Mouse (Mus musculus) lung, postnatal 0 days (tissue): ENCODE results near the gene Olfr457. TPM values are rescaled to one million over a fixed set of nuclear protein-coding genes. Genes with fewer than 3 reads are reported as not detected.
"Not testable (repeated sequence)": the region's sequence is repeated elsewhere in the genome, so short reads cannot be mapped to it uniquely, and the experiment has no call there.

Experiments
- ATAC-seq: fragments of 200-750 bp; cut with Nextera tagmentation; 2 replicates; pipeline ENCODE4 v1.8.0; 2017; ENCODE audit warnings: moderate library complexity
- DNase-seq: peaks from one replicate; pipeline ENCODE4 v3.0.0-alpha.2; 2016; ENCODE audit warnings: low spot score
- H3K27ac ChIP-seq: fragments of 300-500 bp; sonication (generic); 2 replicates; pipeline ENCODE4 v1.5.1; 2014; ENCODE audit warnings: antibody characterized with exemption, mild to moderate bottlenecking, low read length, mixed read lengths
- H3K27me3 ChIP-seq: fragments of 300-500 bp; sonication (generic); replicated peaks from 2 replicates; pipeline ENCODE4 v1.6.1; 2014; ENCODE audit warnings: low read length, mixed read lengths; ENCODE audit not compliant: insufficient read depth
- H3K36me3 ChIP-seq: fragments of 300-500 bp; sonication (generic); 2 replicates; pipeline ENCODE4 v1.6.1; 2014; ENCODE audit warnings: low read length, mixed read lengths; ENCODE audit not compliant: insufficient read depth
- H3K4me1 ChIP-seq: fragments of 300-500 bp; sonication (generic); 2 replicates; pipeline ENCODE4 v1.6.1; 2014; ENCODE audit warnings: antibody characterized with exemption, low read depth, low read length, mixed read lengths; ENCODE audit not compliant: insufficient read depth
- H3K4me2 ChIP-seq: fragments of 300-500 bp; sonication (generic); replicated peaks from 2 replicates; pipeline ENCODE4 v1.6.1; 2014; ENCODE audit warnings: low read depth, mild to moderate bottlenecking, low read length, moderate library complexity, mixed read lengths
- H3K4me3 ChIP-seq: fragments of 300-500 bp; sonication (generic); 2 replicates; pipeline ENCODE4 v1.5.1; 2014; ENCODE audit warnings: low read depth, low read length
- H3K9ac ChIP-seq: fragments of 300-500 bp; sonication (generic); replicated peaks from 2 replicates; pipeline ENCODE4 v1.6.1; 2014; ENCODE audit warnings: low read depth, mild to moderate bottlenecking
- H3K9me3 ChIP-seq: fragments of 300-500 bp; sonication (generic); 2 replicates; pipeline ENCODE4 v1.6.1; 2016; ENCODE audit warnings: low read length, mixed read lengths
- CTCF ChIP-seq: IDR thresholded peaks from 2 replicates; pipeline ENCODE4 v1.5.1; 2016; ENCODE audit warnings: antibody characterized with exemption, mild to moderate bottlenecking
- EP300 ChIP-seq: IDR thresholded peaks from 2 replicates; pipeline ENCODE4 v1.6.1; 2016; ENCODE audit warnings: antibody characterized with exemption, mild to moderate bottlenecking, control low read depth
- WGBS: fragments of 180-500 bp; shearing (Covaris S2); extraction: QIAGEN DNeasy Blood & Tissue Kit; methylation state at CpG from one replicate; pipeline ENCODE4 v1.1.7; 2014; 5-methylcytosine and 5-hydroxymethylcytosine counted together
- polyA plus RNA-seq: library from polyadenylated mRNA; unstranded; fragments of >200 nt; fragmentation: Nextera tagmentation; extraction: Ambion mirVana; gene quantifications from 2 replicates; pipeline ENCODE4 v1.2.1, GENCODE M21; 2015

Gene Olfr457
- 0.06 TPM in 2 replicates for polyA plus RNA-seq

GRCm38 (mm10) chr6:42476235-42476634 is at the start of gene Olfr457:
Olfr457 (minus strand) TSS chr6:42476335.
- no peak within 1 kb of the TSS for H3K27ac ChIP-seq
- H3K9ac ChIP-seq = no peak within 1 kb of the TSS
- no peak for DNase-seq
- TF ChIP-seq CTCF (no peak), EP300 (no peak)
- H3K4me1 ChIP-seq = no peaks in the 10 kb centered on the region
- H3K27me3 ChIP-seq = no peaks in the 10 kb centered on the region
- H3K9me3 ChIP-seq = no peaks in the 10 kb centered on the region
- no peak within 1 kb of the TSS for H3K4me3 ChIP-seq
- no peak within 1 kb of the TSS for H3K4me2 ChIP-seq
- H3K36me3 ChIP-seq = no peaks in the 10 kb centered on the region
- WGBS = 61% methylated on average over 1 of the region's 1 CpGs
- ATAC-seq = no peak

- Histone ChIP-seq H3K27ac (no peak overlapping the region), H3K9ac (no peak overlapping the region), H3K27me3 (no peaks in the 10 kb centered on the region), H3K9me3 (no peaks in the 10 kb centered on the region), H3K4me3 (no peak overlapping the region), H3K4me1 (no peaks in the 10 kb centered on the region), H3K4me2 (no peak overlapping the region), H3K36me3 (no peaks in the 10 kb centered on the region)
- TF ChIP-seq CTCF (no peak), EP300 (no peak)
- ATAC-seq (no peak), DNase-seq (peak; percentile 9)
- 45% methylated on average over 1 of the region's 1 CpGs for WGBS
These were observed 37.3 kb upstream of the Olfr457 start for GRCm38 (mm10) chr6:42513461-42513860.

DNA sequence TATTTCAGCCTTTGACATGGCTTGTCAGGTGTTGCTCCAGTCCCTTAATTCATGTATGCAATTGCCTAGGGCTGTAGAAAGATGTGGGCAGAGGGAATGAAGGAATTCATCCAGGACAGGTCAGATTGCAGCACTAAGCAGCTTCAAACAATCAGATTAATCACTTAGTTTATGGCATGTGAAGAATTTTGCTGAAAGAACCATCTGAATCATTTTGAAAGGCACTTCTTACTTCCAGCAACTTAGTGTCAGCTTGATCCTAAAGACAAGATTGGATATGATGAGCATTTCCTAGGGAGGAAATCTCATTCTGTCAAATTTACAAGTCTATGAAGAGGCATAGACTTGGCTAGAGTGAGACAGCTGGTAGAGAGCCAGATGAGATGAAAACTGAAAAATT is 33.2 kb upstream of the Olfr457 start:
- DNase-seq (peak; percentile 30), ATAC-seq (no peak)
- H3K4me3 ChIP-seq = no peak overlapping the region
- no peak overlapping the region for H3K27ac ChIP-seq
- no peak overlapping the region for H3K9ac ChIP-seq
- no peaks in the 10 kb centered on the region for H3K9me3 ChIP-seq
- no peak overlapping the region for H3K4me2 ChIP-seq
- TF ChIP-seq CTCF = no peak
- no peak for TF ChIP-seq EP300
- no peaks in the 10 kb centered on the region for H3K36me3 ChIP-seq
- H3K27me3 ChIP-seq = no peaks in the 10 kb centered on the region
- no peaks in the 10 kb centered on the region for H3K4me1 ChIP-seq

DNA sequence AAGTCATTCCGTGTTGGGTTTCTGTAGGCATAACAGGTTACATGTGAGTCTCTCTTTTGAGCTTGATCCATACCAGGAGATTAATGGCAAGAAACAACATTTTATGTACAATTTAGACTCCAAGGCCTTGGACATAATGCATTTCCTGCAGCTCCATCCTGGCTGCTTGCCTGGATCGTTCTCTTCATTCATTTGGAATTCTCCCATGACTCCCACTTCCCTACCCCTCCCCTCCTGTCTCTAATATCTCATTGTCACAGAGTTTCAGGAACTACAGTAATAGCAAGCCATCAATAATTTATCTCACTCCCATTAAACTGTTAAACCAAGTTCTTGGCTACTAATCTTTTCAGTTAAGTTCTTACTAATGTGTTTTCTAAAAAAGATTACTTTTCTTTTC is 27.3 kb upstream of the Olfr457 start:
- Histone ChIP-seq H3K9ac (no peak overlapping the region), H3K4me1 (no peaks in the 10 kb centered on the region), H3K4me2 (no peak overlapping the region), H3K27ac (no peak overlapping the region), H3K9me3 (no peaks in the 10 kb centered on the region), H3K27me3 (no peaks in the 10 kb centered on the region), H3K4me3 (no peak overlapping the region), H3K36me3 (no peaks in the 10 kb centered on the region)
- 49% methylated on average over 2 of the region's 2 CpGs for WGBS
- TF ChIP-seq EP300 (no peak), CTCF (no peak)
- ATAC-seq (no peak), DNase-seq (peak; percentile 18)

DNA sequence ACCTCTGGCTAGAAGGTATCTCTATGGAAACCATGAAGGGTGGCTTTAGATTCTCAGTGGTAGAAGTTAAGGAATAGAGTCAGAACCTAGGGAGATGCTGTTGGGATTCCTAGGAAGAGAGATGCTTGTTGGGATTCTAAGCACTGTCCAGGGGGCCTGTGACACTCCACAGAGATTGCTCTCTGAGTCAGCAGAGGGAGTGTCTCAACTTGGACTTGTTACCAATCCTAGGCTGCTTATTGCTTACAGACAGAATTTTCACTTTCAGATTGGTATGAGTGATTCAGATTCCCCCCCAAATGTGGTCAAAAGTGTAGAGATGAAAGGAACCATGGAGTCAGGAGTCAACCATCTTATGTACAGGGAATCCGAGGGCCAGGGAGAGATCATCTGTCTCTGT is 13.6 kb upstream of the Olfr457 start:
- DNase-seq = no peak
- H3K4me2 ChIP-seq = no peak overlapping the region
- H3K36me3 ChIP-seq = no peaks in the 10 kb centered on the region
- H3K9me3 ChIP-seq = no peaks in the 10 kb centered on the region
- H3K27me3 ChIP-seq = no peaks in the 10 kb centered on the region
- H3K9ac ChIP-seq = no peak overlapping the region
- no peak for TF ChIP-seq EP300
- no peak for TF ChIP-seq CTCF
- no peaks in the 10 kb centered on the region for H3K4me1 ChIP-seq
- WGBS = 52% methylated on average over 1 of the region's 1 CpGs
- no peak for ATAC-seq
- H3K4me3 ChIP-seq = no peak overlapping the region
- no peak overlapping the region for H3K27ac ChIP-seq

GRCm38 (mm10) chr6:42487114-42487513 is 11.0 kb upstream of the Olfr457 start, which contains the start of gene Olfr456:
Olfr456 (minus strand) TSS chr6:42487214.
- no peak for TF ChIP-seq CTCF
- no peak for TF ChIP-seq EP300
- H3K27me3 ChIP-seq = no peaks in the 10 kb centered on the region
- ATAC-seq (no peak), DNase-seq (no peak)
- H3K9ac ChIP-seq = no peak within 1 kb of the TSS
- H3K4me3 ChIP-seq = no peak within 1 kb of the TSS
- no peak within 1 kb of the TSS for H3K27ac ChIP-seq
- no peaks in the 10 kb centered on the region for H3K36me3 ChIP-seq
- H3K4me1 ChIP-seq = no peaks in the 10 kb centered on the region
- no peaks in the 10 kb centered on the region for H3K9me3 ChIP-seq
- WGBS = 83% methylated on average over 1 of the region's 1 CpGs
- no peak within 1 kb of the TSS for H3K4me2 ChIP-seq

DNA sequence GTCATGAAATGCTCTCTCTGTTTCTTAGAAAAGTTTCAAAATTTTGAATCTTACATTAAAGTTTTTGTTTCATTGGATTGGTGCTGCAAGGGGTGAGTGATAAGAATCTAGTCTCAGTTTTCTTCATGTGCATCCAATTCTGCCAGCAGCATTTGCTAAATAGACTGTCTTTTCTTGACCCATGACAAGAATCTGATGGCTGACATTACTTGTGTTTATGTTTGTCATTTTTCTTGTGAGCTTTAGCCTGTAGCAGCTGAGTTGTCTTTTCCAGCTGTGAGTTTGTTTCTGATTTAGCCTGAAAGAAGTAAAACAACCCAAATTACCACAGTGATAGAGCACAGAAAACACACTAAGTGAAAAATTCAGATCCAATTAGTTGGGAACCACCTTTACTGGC is 8.5 kb upstream of the Olfr457 start:
- Histone ChIP-seq H3K4me3 (no peak overlapping the region), H3K4me1 (no peaks in the 10 kb centered on the region), H3K9ac (no peak overlapping the region), H3K27ac (no peak overlapping the region), H3K27me3 (no peaks in the 10 kb centered on the region), H3K4me2 (no peak overlapping the region), H3K9me3 (no peaks in the 10 kb centered on the region), H3K36me3 (no peaks in the 10 kb centered on the region)
- ATAC-seq = peak; percentile 65
- DNase-seq = peak; percentile 71
- TF ChIP-seq EP300 (peak; percentile 62), CTCF (no peak)

DNA sequence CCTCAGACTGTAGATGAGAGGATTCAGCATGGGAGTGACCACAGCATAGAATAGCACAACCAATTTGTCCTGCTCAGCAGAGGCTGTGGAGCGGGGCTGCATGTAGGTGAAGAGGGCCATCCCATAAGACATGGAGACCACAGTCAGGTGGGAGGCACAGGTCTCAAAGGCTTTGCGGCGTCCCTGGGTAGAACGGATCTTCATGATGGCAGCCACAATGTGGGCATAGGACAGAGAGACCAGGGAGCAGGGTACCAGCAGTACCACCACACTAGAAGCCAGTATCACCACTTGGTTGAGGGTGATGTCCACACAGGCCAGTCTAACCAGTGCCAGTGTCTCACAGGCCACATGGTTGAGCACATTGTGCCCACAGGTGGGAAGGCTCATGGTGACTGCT is 4.8 kb downstream of the Olfr457 start:
- H3K4me3 ChIP-seq, H3K4me1 ChIP-seq, DNase-seq, H3K9ac ChIP-seq, H3K9me3 ChIP-seq, H3K4me2 ChIP-seq, H3K27me3 ChIP-seq, H3K36me3 ChIP-seq, ATAC-seq, H3K27ac ChIP-seq: not testable (repeated sequence)
- whole genome bisulfite sequencing = 97% methylated on average over 4 of the region's 4 CpGs
